Mouse (Mus musculus) ovary, postnatal 10 days (tissue): ENCODE data around the gene Olfr1339.

Source experiments
- DNase-seq: peaks from one replicate; pipeline ENCODE4 v3.0.0; 2022; ENCODE audit warnings: low spot score

The Olfr1339 gene

GRCm38 (mm10) chr4:118731875-118732274, at the start of gene Olfr1339:
Gene Olfr1339 (plus strand): TSS chr4:118732175.
- DNase-seq, result no peak

GRCm38 (mm10) chr4:118687086-118687485, 44.9 kb upstream of the Olfr1339 start:
- DNase-seq, result no peak

DNA sequence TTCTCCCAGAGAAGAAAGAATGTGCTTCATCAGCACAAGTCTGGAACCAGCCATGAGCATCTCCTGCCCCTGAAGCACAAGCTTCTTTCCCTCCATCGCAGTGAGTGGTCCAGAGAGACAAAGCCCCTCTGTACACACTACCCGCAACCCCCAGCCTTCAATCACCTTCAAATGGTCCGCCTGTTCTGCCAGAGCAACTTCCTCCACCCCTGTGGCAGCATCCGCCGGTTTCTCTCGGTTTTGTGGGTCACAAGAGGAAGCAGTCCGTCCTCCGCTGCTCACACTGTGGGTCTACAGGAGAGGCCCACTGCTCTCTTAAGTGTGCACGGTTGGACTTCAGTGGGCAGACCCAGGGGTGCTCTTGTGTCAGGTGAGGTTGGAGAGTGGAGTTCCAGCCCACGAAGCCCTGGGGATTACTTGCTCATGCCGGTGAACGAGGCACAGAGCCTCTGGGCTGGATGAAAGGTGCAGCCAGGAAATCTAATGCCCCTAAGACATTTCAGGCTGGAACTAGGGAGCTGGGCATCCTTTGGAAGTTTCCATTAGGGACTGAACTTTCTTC, 39.5 kb upstream of the Olfr1339 start, which contains the start of gene Olfr1342:
Olfr1342 (minus strand) TSS at position 345 of the 562 bp plus-strand sequence.
- DNase-seq, result no peak

GRCm38 (mm10) chr4:118693812-118694211, 38.2 kb upstream of the Olfr1339 start:
- DNase-seq, result no peak

GRCm38 (mm10) chr4:118703223-118703622, 28.8 kb upstream of the Olfr1339 start, which contains the start of gene Olfr1341:
Gene Olfr1341 (plus strand): TSS chr4:118703523.
- no peak for DNase-seq

GRCm38 (mm10) chr4:118708086-118708485, 23.9 kb upstream of the Olfr1339 start:
- DNase-seq, result no peak

GRCm38 (mm10) chr4:118711656-118712055, 20.3 kb upstream of the Olfr1339 start:
- DNase-seq, result no peak

DNA sequence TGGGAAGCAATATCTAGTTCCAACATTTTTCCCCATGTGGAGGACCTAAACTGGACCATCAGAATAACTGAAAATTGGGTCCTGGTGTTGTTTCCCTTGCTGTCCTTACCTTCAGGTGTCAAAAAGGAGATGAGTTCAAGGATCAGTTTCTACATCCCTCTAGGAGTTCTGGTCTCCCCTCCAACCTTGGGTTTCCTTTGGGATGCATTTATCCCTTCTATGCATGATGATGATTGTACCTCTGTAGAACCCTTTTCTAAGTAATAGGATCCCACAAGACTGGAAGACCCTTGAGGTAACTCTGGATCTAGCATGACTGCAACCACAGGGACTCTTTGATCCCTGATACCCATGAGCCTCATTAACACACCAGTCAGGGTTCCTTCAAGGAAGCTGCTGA, 12.1 kb upstream of the Olfr1339 start, which contains the start of gene Olfr1340:
Olfr1340 (plus strand) TSS at position 301 of the 400 bp plus-strand sequence.
- DNase-seq, result no peak

DNA sequence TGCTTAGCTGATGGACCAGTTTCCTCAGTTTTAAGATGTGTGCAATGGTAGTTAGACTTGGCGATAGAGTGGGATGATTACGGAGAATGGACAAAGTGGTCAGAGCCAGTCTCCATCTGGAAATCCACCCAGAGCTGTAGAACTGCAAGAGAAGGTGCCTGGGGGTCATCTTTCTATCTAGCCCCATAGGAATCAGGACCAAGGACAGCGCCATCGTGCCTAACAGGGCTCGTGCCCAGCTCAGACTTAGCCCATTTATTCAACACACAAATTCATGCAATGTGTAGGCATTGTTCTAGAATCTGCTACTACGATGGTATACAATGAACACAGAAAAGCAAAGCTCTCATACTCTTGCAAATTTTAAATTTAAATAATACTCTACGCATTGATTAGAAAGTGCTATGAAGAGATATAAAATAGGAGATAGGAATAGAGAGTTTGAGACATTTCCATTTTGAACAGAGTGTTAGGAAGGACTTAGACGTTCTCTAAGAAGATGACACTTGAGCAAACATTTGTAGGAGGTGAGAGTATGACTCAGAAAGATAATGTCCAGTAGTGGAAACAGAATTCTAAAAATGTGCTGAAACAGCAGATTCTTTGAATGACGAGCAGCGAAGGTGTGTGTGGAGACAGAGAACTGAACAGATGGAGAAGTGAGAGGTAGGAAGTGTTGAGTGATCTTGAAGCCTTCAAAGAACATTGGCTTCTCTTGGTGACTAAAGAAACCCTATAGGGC, 10.1 kb upstream of the Olfr1339 start:
- DNase-seq, result no peak

- no peak for DNase-seq
Observed at GRCm38 (mm10) chr4:118739574-118739973, 7.6 kb downstream of the Olfr1339 start.

DNA sequence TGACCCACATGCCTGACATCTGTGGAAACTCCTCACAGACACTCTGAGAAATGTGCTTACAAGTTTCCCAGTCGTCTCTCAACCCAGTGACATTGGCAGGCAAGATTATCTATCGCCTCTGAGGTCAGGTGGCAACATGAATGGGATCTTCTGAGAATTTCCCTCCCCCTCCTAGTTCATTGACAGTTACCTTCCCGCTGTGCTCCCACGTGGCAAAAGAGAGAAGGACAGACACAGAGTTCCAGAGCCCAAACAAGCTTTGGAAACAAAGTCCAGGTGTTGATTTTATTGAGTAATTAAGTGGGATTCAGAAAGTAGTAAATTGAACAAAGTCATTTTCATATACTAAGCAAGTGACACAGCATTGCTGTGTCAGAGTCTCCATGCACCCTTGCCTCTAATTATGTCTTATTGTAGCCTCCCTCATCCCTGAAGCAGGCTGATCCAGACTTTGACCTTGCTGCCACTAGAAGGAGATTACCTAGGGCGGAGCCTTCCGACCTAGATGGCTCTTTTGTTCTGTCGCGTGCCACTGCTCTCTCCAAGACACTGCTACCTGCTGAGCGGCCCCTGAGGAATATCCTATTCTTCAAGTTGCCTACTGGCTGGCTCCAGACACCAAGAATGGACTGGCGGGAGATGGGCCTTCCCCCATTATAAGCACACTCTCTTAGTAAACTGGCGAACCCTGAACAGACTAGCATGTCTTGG, 9.2 kb downstream of the Olfr1339 start:
- DNase-seq, result no peak

DNA sequence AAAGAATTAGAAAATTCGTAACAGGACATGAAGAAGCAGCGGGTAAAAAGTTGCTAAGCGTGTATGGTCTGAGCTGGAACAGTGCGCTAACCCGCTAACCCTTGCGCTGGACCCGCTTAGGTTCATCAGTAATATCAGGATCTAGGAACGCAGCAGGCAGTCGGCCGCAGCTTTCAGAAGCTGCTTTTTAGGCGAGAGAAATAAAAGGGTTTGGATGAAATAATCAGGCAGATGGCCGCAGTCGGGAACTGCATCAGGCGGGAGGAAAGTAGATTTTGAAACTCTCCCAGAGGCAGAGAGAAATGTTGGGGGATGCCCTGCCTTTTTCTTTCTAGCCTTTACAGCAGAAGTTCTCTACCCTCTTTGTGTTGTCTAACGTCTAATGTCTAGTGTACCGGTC, 9.9 kb downstream of the Olfr1339 start:
- no peak for DNase-seq

- DNase-seq, result no peak
Observed at GRCm38 (mm10) chr4:118758637-118759036, 26.7 kb downstream of the Olfr1339 start, which contains the start of gene Olfr1338. Gene Olfr1338 (minus strand): TSS chr4:118758737.

- no peak for DNase-seq
Observed at GRCm38 (mm10) chr4:118782486-118782885, 50.5 kb downstream of the Olfr1339 start, which contains the start of gene Olfr1337. Gene Olfr1337 (minus strand): TSS chr4:118782586.
